Mouse (Mus musculus) liver, embryonic 12.5 days (tissue): ENCODE data around the gene Krtap31-2. TPM values are rescaled to one million over a fixed set of nuclear protein-coding genes. Genes with fewer than 3 reads are reported as not detected.

Source experiments
- ATAC-seq: fragments of 200-750 bp; cut with Nextera tagmentation; 2 replicates; pipeline ENCODE4 v1.8.0; 2017; ENCODE audit warnings: moderate number of reproducible peaks, mild to moderate bottlenecking, moderate library complexity
- H3K27ac ChIP-seq: fragments of 300-500 bp; sonication (generic); 2 replicates; pipeline ENCODE4 v1.5.1; 2016; ENCODE audit warnings: mild to moderate bottlenecking
- H3K27me3 ChIP-seq: fragments of 300-500 bp; sonication (generic); replicated peaks from 2 replicates; pipeline ENCODE4 v1.6.1; 2016; ENCODE audit warnings: mild to moderate bottlenecking, moderate library complexity
- H3K36me3 ChIP-seq: fragments of 300-500 bp; sonication (generic); 2 replicates; pipeline ENCODE4 v1.6.1; 2016; ENCODE audit warnings: mild to moderate bottlenecking, moderate library complexity
- H3K4me1 ChIP-seq: fragments of 300-500 bp; sonication (generic); 2 replicates; pipeline ENCODE4 v1.6.1; 2016
- H3K4me2 ChIP-seq: fragments of 300-500 bp; sonication (generic); 2 replicates; pipeline ENCODE4 v1.6.1; 2016; ENCODE audit warnings: mild to moderate bottlenecking, moderate library complexity
- H3K4me3 ChIP-seq: fragments of 300-500 bp; sonication (generic); 2 replicates; pipeline ENCODE4 v1.5.1; 2016; ENCODE audit warnings: mild to moderate bottlenecking, moderate library complexity
- H3K9ac ChIP-seq: fragments of 300-500 bp; sonication (generic); 2 replicates; pipeline ENCODE4 v1.6.1; 2016; ENCODE audit warnings: mild to moderate bottlenecking, moderate library complexity
- H3K9me3 ChIP-seq: fragments of 300-500 bp; sonication (generic); replicated peaks from 2 replicates; pipeline ENCODE4 v1.6.1; 2016; ENCODE audit warnings: mild to moderate bottlenecking, moderate library complexity
- WGBS: fragments of 180-500 bp; shearing (Covaris S2); methylation state at CpG from one replicate; pipeline ENCODE4 v1.1.7; 2016; ENCODE audit not compliant: insufficient replicate concordance; 5-methylcytosine and 5-hydroxymethylcytosine counted together
- polyA plus RNA-seq: library from polyadenylated mRNA; unstranded; fragments of >200 nt; fragmentation: Nextera tagmentation; extraction: Ambion mirVana; gene quantifications from 2 replicates; pipeline ENCODE4 v1.2.1, GENCODE M21; 2016

Gene Krtap31-2
- polyA plus RNA-seq, result not detected in 2 replicates

DNA sequence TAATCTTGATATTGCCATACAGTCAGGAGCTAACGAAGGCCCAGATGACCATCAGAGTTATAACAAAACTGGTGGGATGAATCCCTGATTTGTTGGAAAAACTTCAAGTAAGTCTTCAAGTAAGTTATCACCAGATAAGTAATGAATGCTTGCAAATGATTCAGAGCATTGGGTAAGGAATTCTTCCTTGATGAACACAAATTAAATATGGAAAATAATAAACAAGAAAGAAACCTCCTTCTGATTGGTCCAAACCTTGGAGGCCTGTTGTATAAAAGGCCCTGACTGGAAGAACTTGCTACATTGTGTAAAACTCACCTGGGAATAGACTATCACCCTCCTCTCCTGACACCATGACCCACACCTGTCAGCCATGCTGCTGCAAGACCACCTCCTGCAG, at the start of gene Krtap31-2:
Gene Krtap31-2, plus strand, starts transcription at position 301 of the 400 bp plus-strand sequence.
- no peaks in the 10 kb centered on the region for H3K27me3 ChIP-seq
- H3K27ac ChIP-seq, result no peak within 1 kb of the TSS
- no peaks in the 10 kb centered on the region for H3K4me1 ChIP-seq
- 62% methylated on average over 1 of the region's 1 CpGs for WGBS
- H3K9me3 ChIP-seq, result no peaks in the 10 kb centered on the region
- H3K9ac ChIP-seq, result no peak within 1 kb of the TSS
- no peak for ATAC-seq
- no peak within 1 kb of the TSS for H3K4me2 ChIP-seq
- H3K4me3 ChIP-seq, result no peak within 1 kb of the TSS
- no peaks in the 10 kb centered on the region for H3K36me3 ChIP-seq

DNA sequence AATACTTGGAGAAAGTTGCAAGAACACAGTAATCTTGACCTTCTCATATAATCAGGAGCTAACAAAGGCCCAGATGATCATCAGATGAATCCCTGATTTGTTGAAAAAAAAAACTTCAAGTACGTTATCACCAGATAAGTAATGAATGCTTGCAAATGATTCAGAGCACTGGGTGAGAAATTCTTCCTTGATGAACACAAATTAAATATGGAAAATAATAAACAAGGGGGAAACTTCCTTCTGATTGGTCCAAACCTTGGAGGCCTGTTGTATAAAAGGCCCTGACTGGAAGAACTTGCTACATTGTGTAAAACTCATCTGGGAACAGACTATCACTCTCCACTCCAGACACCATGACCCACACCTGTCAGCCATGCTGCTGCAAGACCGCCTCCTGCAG, 28.5 kb upstream of the Krtap31-2 start, which contains the start of gene Krtap31-1:
Gene Krtap31-1, plus strand, starts transcription at position 301 of the 400 bp plus-strand sequence.
- 61% methylated on average over 2 of the region's 2 CpGs for WGBS

DNA sequence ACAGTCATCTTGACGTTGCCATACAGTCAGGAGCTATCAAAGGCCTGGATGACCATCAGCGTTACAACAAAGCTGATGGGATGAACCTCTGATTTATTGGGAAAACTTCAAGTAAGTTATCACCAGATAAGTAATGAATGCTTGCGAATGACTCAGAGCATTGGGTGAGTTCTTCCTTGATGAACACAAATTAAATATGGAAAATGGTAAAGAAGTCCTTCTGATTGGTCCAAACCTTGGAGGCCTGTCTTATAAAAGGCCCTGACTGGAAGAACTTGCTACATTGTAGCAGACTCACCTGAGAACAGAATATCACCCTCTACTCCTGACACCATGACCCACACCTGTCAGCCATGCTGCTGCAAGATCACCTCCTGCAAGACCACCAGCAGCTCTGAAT, 21.6 kb upstream of the Krtap31-2 start, which contains the start of gene Gm11565:
Gene Gm11565, plus strand, starts transcription at position 301 of the 400 bp plus-strand sequence.
- Histone ChIP-seq H3K27ac (no peak within 1 kb of the TSS), H3K4me3 (no peak within 1 kb of the TSS), H3K9ac (no peak within 1 kb of the TSS), H3K9me3 (no peaks in the 10 kb centered on the region), H3K27me3 (no peaks in the 10 kb centered on the region), H3K4me1 (no peaks in the 10 kb centered on the region), H3K4me2 (no peak within 1 kb of the TSS), H3K36me3 (no peaks in the 10 kb centered on the region)
- WGBS, result 66% methylated on average over 3 of the region's 3 CpGs
- no peak for ATAC-seq

More for the DNA sequence above, 28.5 kb upstream of the Krtap31-2 start, which contains the start of gene Krtap31-1:
- Histone ChIP-seq H3K4me2 (no peak within 1 kb of the TSS), H3K9me3 (no peaks in the 10 kb centered on the region), H3K4me3 (no peak within 1 kb of the TSS), H3K27me3 (no peaks in the 10 kb centered on the region), H3K36me3 (no peaks in the 10 kb centered on the region), H3K9ac (no peak within 1 kb of the TSS), H3K4me1 (no peaks in the 10 kb centered on the region), H3K27ac (no peak within 1 kb of the TSS)
- no peak for ATAC-seq

DNA sequence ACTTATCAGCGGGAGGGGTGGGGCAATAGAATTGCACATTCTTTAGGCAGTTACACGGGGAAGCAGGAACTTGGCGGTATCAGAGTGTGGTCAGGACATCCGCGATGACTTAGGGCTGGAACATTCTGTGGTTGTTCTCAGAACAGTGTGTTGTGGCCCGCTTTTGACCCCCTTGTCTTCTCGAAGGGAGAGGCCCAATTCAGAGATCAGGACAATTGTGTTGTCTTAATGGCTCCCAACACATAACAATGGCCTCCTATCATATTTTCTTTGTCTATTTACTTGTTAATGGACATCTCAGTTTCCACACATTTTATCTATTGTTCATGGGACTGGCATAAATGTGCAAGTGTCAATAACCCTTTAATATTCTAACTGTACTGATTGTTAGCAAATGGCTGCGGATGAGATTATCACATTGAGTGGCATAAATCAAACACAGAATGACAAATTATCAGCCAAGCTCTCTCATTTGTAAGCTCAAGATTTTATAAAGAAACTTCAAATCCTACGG, 1.7 kb downstream of the Krtap31-2 start:
- H3K36me3 ChIP-seq, result no peaks in the 10 kb centered on the region
- H3K9me3 ChIP-seq, result no peaks in the 10 kb centered on the region
- H3K4me2 ChIP-seq, result no peak overlapping the region
- no peak for ATAC-seq
- no peaks in the 10 kb centered on the region for H3K27me3 ChIP-seq
- H3K4me3 ChIP-seq, result no peak overlapping the region
- no peak overlapping the region for H3K9ac ChIP-seq
- H3K27ac ChIP-seq, result no peak overlapping the region
- 56% methylated on average over 9 of the region's 9 CpGs for WGBS
- H3K4me1 ChIP-seq, result no peaks in the 10 kb centered on the region

DNA sequence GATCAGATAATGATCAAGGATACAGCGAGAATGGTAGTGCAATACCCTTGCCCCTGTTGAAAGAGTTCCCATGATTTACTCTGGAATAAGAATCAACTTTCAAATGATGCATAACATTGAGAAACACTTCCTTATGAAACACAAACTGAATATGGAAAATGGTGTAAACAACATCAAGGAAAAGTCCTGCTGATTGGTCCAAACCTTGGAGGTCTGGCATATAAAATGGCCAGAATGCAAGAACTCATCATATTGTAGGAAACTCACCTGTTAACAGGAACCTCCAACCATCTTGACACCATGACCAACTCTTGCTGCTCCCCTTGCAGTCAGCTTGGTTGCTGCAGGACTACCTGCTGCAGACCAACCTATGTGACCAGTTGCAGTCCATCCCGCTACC, 12.1 kb downstream of the Krtap31-2 start, which contains the start of gene Krtap9-5:
Gene Krtap9-5, plus strand, starts transcription at position 301 of the 400 bp plus-strand sequence.
- Histone ChIP-seq H3K27me3 (no peaks in the 10 kb centered on the region), H3K4me2 (no peak within 1 kb of the TSS), H3K4me1 (no peaks in the 10 kb centered on the region), H3K27ac (no peak within 1 kb of the TSS), H3K36me3 (no peaks in the 10 kb centered on the region), H3K9ac (no peak within 1 kb of the TSS), H3K4me3 (no peak within 1 kb of the TSS), H3K9me3 (no peaks in the 10 kb centered on the region)
- ATAC-seq, result no peak
- WGBS, result 62% methylated on average over 2 of the region's 2 CpGs

DNA sequence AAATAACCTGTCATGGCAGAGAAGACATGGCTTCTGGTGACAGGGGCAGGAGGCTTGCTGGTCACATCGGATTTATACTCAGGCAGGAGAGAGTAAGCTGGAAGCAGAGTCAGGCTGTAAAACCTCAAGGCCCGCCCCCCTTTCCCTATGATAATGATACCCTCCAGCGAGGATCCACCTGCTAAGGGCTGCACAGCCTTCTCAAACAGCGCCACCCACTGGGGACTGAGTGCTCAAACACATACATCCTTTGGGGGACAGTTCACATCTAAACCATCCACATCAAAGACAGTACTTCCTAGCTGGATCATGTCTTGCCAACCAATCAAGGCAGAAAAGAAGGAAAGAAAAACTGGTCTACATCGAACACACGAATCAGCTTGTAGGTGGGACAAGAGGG, 28.1 kb downstream of the Krtap31-2 start:
- no peak overlapping the region for H3K4me2 ChIP-seq
- H3K36me3 ChIP-seq, result no peaks in the 10 kb centered on the region
- no peak overlapping the region for H3K27ac ChIP-seq
- 55% methylated on average over 6 of the region's 6 CpGs for WGBS
- no peaks in the 10 kb centered on the region for H3K4me1 ChIP-seq
- no peaks in the 10 kb centered on the region for H3K27me3 ChIP-seq
- no peaks in the 10 kb centered on the region for H3K9me3 ChIP-seq
- ATAC-seq, result no peak
- H3K4me3 ChIP-seq, result no peak overlapping the region
- no peak overlapping the region for H3K9ac ChIP-seq

DNA sequence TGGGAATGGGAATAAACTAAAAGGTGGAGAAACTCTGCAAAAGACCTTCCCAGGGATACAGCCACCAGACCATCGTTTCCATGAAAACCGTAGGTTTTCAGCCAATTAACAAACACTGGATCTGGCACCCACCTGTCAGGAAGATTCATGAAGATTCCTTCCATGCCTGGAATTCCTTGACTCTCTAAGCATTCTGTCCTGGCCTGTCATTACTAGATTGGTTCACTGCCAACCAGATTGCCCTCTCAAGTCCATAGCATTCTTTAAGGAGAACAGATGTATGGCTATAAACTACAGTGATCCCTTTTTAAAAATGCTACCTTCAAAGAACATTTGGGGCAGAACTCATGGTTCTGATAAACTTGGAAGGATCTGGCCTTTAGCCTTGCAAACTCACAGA, 29.9 kb downstream of the Krtap31-2 start:
- ATAC-seq, result no peak
- H3K9ac ChIP-seq, result no peak overlapping the region
- 37% methylated on average over 2 of the region's 2 CpGs for WGBS

DNA sequence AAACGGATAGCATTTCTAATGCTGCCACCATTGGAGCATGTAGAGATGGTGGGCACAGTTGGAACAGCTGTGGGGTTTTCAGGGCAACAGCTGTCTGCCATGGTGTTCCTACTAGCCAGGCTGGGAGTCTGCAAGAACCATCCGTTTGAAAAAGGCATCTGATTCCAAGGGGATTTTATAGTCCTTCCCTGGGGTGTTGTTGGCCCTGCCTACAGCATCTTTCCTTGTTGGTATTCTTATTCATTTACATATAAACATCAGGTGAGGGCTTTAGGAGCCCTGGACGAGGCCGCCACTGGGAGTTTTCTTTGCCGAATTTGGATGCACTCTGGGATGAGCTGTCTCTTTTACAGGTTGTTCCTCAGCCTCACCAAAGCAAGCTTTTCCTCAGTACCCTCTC, 42.9 kb downstream of the Krtap31-2 start, which contains the start of gene Krtap29-1:
Gene Krtap29-1, minus strand, starts transcription at position 101 of the 400 bp plus-strand sequence.
- no peaks in the 10 kb centered on the region for H3K27me3 ChIP-seq
- no peaks in the 10 kb centered on the region for H3K4me1 ChIP-seq
- no peak within 1 kb of the TSS for H3K9ac ChIP-seq
- H3K27ac ChIP-seq, result no peak within 1 kb of the TSS
- no peak for ATAC-seq
- no peaks in the 10 kb centered on the region for H3K9me3 ChIP-seq
- no peak within 1 kb of the TSS for H3K4me3 ChIP-seq
- no peak within 1 kb of the TSS for H3K4me2 ChIP-seq
- H3K36me3 ChIP-seq, result no peaks in the 10 kb centered on the region
- 65% methylated on average over 5 of the region's 5 CpGs for WGBS

More for the DNA sequence above, 29.9 kb downstream of the Krtap31-2 start:
- H3K4me2 ChIP-seq, result no peak overlapping the region
- no peak overlapping the region for H3K27ac ChIP-seq
- no peaks in the 10 kb centered on the region for H3K36me3 ChIP-seq
- no peaks in the 10 kb centered on the region for H3K27me3 ChIP-seq
- no peak overlapping the region for H3K4me3 ChIP-seq
- no peaks in the 10 kb centered on the region for H3K4me1 ChIP-seq
- no peaks in the 10 kb centered on the region for H3K9me3 ChIP-seq

DNA sequence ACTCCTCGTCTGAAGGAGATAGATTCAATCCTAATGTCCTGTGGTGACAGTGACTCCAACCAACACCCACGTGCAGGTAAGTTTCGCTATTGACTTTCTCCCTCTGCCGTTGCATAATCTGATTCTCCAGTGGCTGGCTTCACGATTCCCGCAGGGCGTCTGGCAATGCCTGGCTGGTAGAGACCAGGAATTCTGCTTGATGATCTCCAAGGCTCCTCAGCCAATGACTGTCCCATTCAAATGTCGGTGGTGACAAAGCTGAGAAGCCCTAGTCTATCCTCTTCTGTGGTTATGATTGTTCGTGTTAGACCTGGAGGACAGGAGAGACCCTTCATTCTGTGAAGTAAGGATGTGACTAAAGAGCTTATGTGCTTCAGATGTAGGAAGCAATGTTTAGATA, 46.6 kb downstream of the Krtap31-2 start:
- Histone ChIP-seq H3K4me3 (no peak overlapping the region), H3K27me3 (no peaks in the 10 kb centered on the region), H3K27ac (no peak overlapping the region), H3K4me1 (no peaks in the 10 kb centered on the region), H3K9ac (no peak overlapping the region), H3K9me3 (no peaks in the 10 kb centered on the region), H3K36me3 (no peaks in the 10 kb centered on the region), H3K4me2 (no peak overlapping the region)
- 63% methylated on average over 9 of the region's 9 CpGs for WGBS
- no peak for ATAC-seq

DNA sequence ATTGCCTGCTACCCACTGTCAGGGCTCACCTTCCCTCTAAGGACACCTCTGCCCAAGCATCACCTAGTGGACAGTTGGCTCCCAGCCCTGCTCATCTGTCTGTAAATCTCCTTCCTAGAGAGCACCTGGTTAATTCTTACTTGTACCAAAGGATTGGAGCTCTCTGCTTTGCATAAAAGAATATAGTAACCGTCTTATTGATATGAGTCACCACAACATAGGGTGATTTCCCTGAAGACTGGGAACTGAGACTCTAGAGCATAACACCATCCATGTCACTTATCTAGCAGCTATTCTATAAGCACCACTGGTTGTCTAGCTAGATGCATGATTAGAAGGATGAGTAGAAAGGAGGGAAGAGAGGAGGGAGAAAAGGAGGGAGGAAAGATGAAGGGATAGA, 47.4 kb downstream of the Krtap31-2 start:
- Histone ChIP-seq H3K36me3 (no peaks in the 10 kb centered on the region), H3K9ac (no peak overlapping the region), H3K27me3 (no peaks in the 10 kb centered on the region), H3K4me3 (no peak overlapping the region), H3K4me2 (no peak overlapping the region), H3K4me1 (no peaks in the 10 kb centered on the region), H3K27ac (no peak overlapping the region), H3K9me3 (no peaks in the 10 kb centered on the region)
- no peak for ATAC-seq
- WGBS, result 69% methylated on average over 1 of the region's 1 CpGs

DNA sequence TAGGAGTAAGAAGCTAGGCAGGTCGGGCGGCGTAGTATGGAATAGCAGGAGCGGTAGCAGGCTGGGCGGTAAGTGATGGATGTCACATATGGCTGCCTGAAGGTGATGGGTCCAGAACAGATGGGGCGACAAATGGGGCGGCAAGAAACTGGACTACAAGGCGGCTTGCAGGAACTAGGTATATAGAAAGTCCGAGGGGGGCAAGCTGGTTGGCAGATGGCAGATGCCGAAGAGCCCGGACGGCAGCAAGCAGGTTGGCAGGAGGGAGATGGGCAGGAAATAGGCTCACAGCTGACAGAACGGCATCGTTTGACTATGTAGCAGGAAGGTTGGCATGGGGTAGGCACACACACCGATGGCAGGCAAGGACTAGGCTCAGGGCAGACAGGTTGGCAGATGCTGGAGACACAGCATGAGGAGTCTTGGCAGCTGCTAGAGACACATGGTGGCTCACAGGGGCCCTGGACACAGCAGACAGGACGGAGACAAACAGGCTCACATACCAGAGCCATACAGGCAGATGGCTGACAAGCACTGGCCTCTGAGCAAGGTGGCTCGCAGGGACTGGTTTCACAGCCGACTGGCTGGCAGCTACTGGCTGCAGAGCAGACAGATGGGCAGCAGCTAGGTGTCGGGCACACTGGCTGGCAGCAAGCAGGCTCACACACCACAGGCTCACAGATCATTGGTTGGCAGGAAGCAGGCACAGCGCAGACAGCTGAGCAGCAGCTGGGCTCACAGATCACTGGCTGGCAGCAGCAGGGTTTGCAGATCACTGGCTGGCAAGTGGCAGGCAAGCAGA, 49.4 kb downstream of the Krtap31-2 start:
- ATAC-seq, result no peak
- no peaks in the 10 kb centered on the region for H3K36me3 ChIP-seq
- no peak overlapping the region for H3K4me2 ChIP-seq
- no peak overlapping the region for H3K9ac ChIP-seq
- H3K27ac ChIP-seq, result no peak overlapping the region
- no peaks in the 10 kb centered on the region for H3K9me3 ChIP-seq
- H3K27me3 ChIP-seq, result no peaks in the 10 kb centered on the region
- 70% methylated on average over 20 of the region's 20 CpGs for WGBS
- H3K4me3 ChIP-seq, result no peak overlapping the region
- H3K4me1 ChIP-seq, result no peaks in the 10 kb centered on the region

DNA sequence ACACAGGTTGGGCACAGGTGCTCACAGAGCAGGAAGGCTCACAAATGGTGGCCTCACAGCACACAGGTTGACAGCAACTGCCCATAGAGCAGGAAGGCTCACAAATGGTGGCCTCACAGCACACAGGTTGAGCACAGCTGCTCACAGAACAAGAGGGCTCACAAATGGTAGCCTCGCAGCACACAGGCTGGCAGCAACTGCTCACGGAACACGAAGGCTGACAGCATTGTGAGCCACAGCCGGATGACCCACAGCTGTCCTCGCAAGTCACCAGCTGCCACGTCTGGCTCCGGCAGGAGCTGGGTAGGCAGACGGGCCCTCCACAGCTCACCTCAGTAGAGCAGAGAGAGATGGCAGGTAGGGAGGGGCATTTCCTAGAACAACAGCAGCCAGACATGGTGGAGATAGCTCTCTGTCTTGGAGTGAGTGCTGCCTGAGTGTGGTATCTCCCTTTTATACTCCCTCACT, 50.1 kb downstream of the Krtap31-2 start, which contains the start of gene Krtap16-1:
Gene Krtap16-1, minus strand, starts transcription at position 418 of the 468 bp plus-strand sequence.
- no peak within 1 kb of the TSS for H3K9ac ChIP-seq
- H3K4me3 ChIP-seq, result no peak within 1 kb of the TSS
- no peak for ATAC-seq
- H3K9me3 ChIP-seq, result no peaks in the 10 kb centered on the region
- H3K27me3 ChIP-seq, result no peaks in the 10 kb centered on the region
- no peaks in the 10 kb centered on the region for H3K4me1 ChIP-seq
- no peak within 1 kb of the TSS for H3K4me2 ChIP-seq
- H3K36me3 ChIP-seq, result no peaks in the 10 kb centered on the region
- no peak within 1 kb of the TSS for H3K27ac ChIP-seq
- WGBS, result 76% methylated on average over 8 of the region's 8 CpGs
